Mouse (Mus musculus): Measurements from ENCODE around the gene Nr6a1.

- TF ChIP-seq CTCF (IDR thresholded peaks at IDR 0.05; ENCODE audit: low read depth) (no peak), EP300 (IDR thresholded peaks at IDR 0.05; ENCODE audit: low read depth) (no peak)
Measured at GRCm38 (mm10) chr2:38908604-38909003, 18.9 kb downstream of the Nr6a1 start.
